Mouse (Mus musculus) B cell, adult 2 months (primary cell): Measurements from ENCODE around the gene Csf1.

Experiments
- DNase-seq, 2 experiments: peaks; one replicate each; pipeline ENCODE4 v3.0.0; 2022

The Csf1 gene

DNA sequence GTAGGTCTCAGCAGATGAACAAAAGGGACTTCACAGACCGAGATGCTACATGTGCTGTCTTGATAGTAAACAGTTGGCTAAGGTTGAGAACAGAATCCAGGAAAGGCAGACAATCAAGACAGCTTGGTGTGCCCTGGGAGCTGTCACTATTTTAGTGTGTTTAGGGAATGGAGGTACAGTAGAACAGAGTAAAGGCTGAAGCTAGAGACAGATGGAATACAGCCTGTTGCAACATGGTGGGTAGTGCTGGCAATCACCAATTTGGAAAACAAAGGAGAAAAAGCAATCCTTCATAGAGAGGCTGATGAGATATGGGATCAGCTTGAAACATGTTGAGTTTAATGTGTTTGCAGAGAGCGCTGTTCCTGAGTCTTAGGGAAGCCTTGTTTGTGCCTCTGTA is 59.6 kb downstream of the Csf1 start:
- DNase-seq, result no peak

DNA sequence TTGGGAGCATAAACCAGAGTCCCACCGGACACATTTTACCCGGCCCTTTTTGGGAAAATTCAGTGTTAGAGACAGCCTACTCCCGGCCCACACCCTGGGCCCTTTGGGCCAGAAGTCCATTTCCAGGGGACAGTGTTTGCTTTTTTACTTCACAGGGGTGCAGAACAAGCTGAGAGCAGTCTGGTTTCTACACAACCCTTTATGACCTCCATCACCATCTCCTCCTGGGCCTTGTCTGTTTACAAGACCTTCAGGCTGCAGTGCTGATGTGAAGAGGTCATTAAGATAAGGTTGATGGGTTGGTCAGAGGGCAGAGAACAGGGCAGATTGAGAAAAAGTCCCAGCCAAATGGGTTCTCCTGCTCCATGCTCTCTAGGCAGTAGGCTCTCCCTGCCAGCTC is 63.4 kb downstream of the Csf1 start:
- DNase-seq, result no peak

GRCm38 (mm10) chr3:107695948-107696881 is 64.1 kb downstream of the Csf1 start, which contains the start of gene Ahcyl1:
Gene Ahcyl1 (minus strand): TSS chr3:107696560.
- DNase-seq, result peak; percentile 99

GRCm38 (mm10) chr3:107695219-107695947 is 64.9 kb downstream of the Csf1 start:
- no peak for DNase-seq

GRCm38 (mm10) chr3:107694256-107694900 is 65.9 kb downstream of the Csf1 start:
- DNase-seq, result no peak
